Mouse (Mus musculus): Measurements from ENCODE around the gene Hadhb. TPM values are rescaled to one million over a fixed set of nuclear protein-coding genes. Genes with fewer than 3 reads are reported as not detected.

Hadhb gene
- polyA plus RNA-seq, 1 experiment = 193 TPM

DNA sequence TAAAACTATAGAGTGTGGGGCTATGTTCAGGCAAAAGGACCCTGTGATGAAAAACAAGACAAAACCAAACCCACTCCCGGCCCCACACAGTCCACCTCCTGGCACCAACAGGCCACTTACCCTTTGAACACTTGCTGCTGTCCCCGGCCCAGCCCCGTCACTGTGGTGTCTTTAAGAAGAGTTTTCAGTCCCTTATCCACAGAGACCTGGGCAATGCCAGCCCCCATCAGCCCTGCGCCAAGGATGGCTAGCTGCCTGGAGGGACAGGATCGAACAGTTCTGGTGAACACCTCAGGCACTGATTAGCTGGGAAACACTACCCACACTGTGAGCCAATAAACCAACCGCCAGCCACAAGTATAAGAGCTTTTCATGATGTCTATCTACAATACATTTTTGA lies 26.4 kb upstream of the Hadhb start:
- DNase-seq (ENCODE audit: low spot score) = no peak

DNA sequence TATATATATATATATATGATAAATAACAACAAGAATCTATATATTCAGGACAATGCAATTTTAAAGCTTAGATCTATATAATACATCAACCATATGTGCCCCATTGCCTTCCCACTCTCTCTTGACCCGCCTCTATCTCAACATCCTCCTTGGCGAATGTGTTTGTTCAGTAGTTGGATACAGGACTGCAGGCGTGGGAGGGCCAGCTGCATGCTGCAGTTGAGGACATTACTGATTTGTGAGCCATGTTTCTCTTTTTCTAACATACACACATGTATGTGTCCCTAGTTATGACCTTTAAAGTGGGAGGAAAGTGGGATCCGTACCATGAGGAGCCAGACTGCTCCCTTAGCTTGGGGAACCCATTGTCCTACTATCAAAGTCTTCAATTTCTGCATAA lies 23.8 kb upstream of the Hadhb start:
- DNase-seq (ENCODE audit: low spot score) = no peak

DNA sequence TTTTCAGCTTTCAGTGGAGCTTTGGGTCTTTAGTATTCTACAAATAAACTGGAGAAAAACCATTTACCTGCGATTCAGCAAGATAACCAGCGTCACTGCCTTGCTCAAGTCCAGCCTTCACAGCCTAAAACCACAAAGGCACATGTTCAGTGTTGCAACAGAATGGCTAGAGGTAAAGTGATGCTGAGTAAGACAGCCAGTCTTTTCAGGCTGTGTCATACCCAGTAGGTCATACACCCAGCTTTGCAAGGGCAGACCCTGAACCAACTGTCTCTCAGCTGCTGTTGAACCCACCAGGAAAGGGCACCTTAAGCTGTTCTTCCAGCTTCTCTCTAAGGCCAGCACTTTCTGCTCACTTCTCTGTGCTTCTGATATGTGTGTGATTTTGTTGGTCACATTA lies 22.9 kb upstream of the Hadhb start:
- DNase-seq (ENCODE audit: low spot score) = no peak

DNA sequence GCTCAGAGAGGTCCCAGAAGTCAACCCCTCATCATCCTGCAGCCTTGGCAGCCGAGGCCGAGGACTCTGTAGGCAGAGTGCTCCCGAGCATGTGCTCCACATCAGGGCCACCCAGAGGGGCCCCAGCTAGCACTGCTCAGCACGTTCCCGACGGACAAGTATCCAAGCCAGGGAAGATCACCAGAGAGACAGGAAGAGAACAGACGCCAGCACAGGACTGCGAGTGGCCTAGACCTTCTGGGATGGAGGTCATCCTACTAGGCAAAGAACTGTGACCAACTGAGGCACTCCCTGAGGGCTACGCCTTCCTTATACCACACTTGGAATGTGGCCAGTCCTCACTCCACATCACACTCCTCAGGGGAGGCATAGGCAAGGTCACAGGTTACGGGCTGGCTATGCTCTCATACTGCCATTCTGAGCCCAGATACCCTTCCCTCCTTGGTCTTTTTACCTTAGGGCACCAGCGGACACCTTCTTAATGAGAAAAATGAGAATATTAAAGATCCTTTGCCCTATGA lies 19.3 kb upstream of the Hadhb start:
- no peak for DNase-seq (ENCODE audit: low spot score)

DNA sequence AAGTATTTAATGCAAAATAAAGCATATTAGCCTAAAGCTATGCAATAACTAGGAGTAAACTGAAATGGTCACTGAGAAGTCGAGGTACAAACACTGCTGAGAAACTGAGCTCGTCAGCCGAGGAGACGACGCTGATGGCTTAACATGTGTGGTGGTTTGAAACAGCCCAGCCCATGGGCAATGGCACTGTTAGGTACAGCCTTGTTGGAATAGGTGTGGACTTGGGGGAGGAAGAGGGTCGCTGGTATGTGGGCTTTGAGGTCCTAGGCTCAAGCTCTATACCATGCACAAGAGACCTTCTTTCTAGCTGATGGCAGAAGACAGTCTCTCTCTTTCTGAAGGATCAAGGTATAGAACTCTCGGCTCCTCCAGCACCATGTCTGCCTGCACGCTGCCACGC lies 17.8 kb upstream of the Hadhb start:
- DNase-seq (ENCODE audit: low spot score) = no peak

DNA sequence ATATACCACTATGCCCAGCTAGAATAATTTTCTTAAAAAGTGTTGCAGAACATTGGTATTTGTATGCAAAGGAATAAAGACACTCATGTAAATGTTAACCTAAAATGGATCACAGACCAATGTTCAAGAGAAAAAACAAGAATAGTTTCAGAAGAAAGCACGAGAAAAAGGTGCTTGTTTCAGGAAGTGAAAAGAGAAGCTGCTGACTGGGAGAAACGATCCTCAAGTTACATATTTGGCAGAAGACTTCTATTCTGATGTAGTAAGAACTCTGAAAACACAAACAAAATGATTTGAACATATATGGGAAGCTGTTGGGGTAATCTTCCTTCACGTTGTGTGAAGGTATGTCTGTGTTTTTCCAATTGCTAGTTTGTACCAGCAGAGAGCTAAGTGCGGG lies 16.9 kb upstream of the Hadhb start:
- DNase-seq (ENCODE audit: low spot score) = no peak

DNA sequence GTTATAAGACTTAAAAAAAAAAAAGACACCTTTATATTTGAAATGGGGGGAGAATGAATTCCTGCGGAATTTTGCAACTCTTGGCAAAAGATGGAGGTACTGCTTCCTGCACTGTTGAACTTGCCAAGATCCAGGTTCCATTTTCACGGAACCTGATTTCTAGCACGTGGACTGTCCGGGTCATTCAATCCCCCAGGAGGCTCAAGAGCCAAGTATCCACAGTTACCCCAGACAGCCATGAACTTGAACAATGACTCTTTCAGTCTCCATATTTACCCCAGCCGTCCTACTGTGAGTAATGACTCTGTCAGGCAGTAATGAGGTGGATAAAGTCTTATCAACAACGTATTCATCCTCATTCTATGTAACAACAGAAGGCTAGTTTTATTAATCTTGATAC lies 8.5 kb upstream of the Hadhb start:
- no peak for DNase-seq (ENCODE audit: low spot score)

DNA sequence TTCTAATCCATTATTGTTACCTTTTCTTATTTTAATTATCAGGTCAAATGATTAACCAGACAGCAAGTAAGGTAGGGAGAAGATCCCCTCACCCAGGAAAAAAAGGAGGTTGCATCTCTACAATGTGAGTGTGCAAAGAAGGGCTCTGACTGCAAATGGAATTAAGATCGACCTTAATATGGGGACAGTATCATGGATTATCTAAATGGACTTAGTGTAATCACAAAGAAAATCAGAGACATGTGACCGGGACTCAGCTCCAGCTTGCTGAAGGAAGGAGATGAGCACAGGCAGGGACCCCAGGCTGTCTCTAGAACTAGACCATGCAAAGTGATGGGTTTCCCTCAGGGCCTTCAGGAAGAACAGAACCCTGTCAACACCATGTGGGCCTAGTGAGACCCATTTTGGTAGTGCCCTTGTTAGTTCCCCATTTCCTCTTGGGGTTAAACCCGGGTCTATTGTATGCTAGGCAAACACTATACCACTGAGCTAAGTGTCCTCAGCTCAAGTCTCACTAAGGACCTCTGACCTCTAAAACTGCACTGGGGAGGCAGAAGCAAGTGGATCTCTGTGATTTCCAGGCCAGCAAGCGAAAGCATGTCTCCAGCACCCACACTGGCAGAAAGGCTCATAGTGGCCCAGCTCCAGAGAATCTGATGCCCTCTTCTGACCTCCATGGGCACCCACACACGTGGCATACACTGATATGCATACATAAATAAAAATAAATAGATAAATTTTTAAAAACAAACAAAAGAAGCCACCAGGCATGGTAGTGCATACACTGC lies 6.7 kb upstream of the Hadhb start:
- no peak for DNase-seq (ENCODE audit: low spot score)

DNA sequence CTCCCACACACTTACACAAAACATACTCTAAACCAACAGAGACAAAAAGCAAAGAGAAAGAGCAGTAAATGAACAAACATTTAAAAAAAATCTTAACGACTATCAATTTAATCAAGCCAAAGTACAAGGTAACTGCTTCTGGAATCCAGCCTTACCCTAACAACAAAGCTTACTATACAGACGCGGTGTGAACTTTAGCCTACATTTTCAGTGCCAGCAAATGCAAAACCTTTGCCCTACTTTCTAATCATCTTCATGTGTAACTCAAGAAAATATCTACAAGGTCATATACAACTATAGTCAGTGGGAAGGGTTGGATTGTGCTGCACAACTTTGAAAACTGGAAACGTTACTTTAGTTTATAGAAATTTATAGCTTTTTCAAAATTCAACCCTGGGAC lies 3.0 kb upstream of the Hadhb start:
- DNase-seq (ENCODE audit: low spot score) = no peak

DNA sequence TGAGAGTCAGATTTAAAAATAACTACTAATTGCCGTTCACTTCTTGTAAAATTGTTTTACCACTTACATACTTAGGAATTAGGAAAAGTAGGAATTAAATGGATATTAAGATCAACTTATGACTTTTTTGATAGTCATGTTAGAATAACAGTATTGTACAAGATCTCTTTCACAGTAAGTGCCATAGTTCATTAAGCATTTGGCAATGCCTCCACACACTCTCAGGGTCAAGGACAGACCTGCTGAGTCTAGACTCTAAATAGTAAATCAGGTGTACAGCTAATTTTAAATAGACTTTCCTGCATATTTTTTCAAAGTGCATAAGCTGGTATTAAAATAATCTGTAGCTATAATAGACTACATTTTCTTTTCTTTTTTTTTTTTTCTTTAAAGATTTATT lies 2.6 kb upstream of the Hadhb start:
- no peak for DNase-seq (ENCODE audit: low spot score)

DNA sequence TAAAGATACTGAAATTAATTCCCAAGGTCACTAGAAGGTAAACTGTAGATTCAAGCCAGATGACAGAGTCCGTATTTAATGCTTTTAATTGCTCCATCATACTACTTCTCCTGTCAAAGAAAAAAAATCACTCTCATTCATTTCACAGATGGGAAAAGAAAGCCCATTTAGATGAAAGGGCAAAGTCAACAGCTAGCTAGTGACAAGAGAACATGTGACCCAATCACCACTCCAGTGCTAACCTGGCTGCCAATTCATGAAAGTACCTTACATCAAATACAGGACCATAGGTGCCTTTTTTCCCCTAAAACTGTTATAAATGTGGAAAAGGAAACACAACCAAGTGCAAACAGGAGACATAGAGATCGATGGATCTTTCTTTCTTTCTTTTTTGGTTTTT lies 1.8 kb upstream of the Hadhb start:
- no peak for DNase-seq (ENCODE audit: low spot score)

DNA sequence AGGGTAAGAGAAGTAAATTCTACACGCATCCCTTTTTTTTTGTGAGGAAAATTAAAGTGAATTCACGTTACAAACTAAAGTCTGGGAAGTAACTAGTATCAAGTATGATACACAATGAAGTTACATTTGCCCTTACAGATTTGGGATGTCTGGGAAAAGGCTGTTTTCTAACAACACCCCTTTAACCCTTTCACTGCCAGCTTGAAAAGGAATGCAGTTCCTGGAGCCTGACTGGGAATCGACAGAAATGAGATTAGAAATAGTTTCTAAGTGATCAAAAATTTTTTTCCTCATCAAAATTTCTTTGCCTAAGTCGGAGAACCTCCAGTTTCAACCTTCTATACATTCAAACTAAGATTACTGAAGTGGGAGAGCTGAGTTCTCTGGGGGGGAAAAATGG lies 1.0 kb upstream of the Hadhb start:
- DNase-seq (ENCODE audit: low spot score) = no peak

DNA sequence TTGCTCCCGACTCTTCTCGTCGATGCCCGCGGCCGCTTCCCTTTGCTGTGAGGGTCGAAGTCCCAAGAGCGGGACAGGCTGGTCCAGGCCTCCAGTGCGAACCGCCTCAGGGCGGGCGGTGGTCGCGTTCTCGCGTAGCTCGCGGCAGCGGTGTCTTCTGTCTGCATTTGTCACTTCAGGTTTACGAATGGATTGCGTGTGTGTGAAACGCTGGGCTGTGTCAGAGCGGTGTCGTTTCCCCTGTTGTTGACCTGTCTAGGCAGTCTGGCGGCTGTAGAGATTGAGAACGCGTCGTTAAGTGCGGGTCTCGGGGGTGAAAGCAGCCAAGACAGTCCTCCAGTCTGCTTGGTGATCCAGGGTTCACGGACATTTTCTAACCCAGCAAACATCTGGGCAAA lies 346 bp downstream of the Hadhb start:
- no peak for DNase-seq (ENCODE audit: low spot score)

DNA sequence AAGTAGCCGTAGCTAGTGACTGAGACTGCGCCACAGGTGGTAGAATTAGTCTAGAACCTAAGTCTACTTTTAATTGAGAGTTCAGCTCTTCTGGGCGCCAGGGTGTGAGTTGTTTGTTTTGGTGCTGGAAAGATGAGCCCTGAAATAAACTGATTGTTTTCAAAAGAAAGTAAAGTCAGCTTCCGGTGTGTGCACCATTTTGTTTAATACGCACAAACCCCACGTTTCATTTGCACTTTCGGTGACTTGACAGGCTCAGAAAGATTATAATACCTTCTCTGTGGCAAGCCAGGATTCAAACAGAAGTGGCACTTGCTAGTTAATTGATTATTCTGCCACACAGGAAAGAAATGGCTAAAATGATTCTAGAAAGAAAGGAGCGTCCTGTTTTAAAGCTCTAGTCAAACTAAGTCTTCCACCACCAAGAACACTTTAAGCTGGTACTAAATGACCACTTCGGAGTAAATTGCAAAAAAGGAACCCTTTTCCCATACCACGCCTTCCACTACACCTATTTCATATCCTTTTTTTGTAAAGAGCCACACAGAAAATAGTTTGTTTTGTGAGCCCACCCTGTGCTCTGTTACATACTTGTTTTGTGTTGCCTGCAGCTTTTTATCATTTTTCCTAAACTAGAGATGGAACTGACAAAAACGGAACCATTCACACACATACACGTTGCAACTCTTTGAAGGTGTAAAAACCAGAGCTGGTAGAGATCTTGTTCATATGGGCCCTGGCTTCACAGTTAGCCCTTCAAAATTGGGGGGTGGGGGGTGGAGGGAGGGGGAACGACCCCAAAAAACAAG lies 977 bp downstream of the Hadhb start:
- DNase-seq (ENCODE audit: low spot score) = no peak

DNA sequence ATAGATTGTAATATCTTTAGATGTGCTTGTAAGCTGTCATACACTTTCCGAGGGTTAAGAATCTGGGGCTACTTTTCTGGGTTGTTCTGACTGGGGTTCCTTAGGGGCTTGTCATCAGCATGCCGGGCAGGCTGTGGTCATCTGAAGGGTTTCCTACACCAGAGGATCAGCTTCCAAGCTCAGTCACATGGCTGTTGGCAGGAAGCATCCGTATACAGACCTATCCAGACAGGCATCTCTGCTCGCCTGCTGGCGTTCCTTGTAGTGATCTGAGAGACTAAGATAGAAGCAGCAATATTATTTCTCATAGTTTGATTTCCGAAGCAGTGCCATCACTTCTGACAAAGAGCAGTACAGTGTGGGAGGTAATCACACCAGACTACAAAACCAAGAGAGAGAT lies 4.6 kb downstream of the Hadhb start:
- no peak for DNase-seq (ENCODE audit: low spot score)

DNA sequence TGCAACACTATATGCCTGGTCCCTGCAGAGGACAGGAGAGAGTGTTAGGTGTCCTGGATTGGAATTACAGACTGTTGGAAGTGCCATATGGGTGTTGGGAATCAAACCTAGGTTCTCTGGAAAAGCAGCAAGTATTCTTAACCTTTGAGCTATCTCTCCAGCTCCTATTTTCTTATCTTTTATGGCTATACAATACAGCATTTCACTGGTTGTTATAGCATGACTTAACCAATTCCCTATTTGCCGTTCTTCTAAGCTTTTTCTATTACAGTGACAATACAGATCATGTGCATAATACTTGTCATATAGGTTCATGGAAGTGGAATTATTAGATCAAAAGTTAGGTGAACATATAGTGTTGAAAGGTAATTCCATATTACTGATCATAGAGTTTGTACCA lies 6.8 kb downstream of the Hadhb start:
- no peak for DNase-seq (ENCODE audit: low spot score)

DNA sequence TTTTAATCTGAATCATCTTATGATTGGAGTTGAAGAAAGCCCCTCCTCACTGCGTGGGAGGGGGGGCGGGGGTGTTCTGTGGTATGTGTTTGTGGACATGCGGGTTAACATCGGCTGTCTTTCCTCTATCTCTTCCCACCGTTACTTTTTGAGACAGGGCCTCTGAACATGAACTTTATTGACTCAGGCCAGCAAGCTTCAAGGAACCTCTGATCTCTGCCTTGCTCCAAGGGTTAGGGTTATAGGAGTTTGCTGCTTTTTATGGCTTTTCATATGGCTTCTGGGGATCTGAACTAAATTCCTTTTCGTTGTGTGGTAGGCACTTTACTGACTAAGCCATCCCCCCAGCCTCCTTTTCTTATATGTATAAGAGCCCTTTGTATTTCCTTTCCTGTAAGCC lies 7.3 kb downstream of the Hadhb start:
- no peak for DNase-seq (ENCODE audit: low spot score)

DNA sequence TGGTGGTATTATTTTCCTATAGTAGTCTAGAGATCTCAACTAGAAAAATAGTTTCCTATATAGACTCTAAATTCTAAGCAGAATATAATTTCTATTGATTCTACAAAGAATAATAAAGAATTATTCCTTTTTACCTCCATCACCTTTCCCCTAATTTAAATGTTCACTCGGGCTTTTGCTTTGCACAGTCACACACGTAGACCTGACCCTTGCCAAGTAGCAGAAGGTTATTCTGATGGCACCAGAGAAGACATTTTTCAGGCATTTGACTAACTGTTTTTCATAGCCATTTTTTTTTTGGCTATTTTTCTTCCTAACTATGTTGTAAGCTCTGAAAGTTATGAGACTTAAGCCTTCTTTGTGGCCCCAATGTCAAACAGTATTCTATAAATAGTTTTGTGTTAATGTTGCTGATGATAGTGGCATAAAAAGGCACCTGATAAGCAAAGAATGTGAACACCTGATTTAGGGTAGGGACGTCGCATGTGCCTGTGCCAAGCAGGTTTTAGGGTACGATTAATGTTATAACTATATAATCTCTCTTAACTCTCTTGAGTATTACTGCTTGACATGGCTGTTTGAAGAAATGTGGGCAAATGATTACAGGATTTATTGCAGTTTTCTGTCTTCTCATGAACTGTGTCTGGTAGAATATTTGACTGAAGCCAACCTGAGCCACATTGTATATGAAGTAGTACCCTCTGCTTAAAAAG lies 10.3 kb downstream of the Hadhb start:
- DNase-seq (ENCODE audit: low spot score) = no peak

DNA sequence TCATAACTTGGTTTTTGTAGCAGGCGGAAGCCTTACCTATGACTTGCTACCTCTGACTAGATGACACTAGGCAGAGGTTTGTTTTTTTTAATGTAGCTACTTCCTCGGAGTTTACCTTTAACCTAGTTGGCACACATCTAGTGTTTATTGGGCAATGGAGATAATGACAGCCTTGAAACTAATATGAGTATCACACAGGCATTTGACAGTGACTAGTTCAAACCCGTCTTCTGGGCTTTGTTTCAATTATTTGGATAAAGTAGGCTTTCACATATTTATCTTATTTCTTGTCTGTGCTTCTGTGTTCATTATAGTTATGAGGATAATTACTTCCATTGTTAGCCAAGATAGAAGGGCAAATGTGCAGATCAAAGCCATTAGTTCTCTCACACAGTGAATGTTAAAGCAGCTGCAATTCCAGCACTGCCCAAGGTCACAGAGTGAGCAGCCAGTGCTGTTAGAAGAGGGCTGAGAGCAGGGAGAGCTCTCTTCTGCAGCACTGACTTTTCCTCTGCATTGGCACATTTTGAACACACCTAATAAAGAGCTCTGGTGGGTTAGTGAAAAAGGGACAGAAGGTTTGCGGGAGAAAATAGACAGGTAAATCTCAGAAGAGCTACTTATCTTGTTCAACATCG lies 15.4 kb downstream of the Hadhb start:
- DNase-seq (ENCODE audit: low spot score) = no peak

DNA sequence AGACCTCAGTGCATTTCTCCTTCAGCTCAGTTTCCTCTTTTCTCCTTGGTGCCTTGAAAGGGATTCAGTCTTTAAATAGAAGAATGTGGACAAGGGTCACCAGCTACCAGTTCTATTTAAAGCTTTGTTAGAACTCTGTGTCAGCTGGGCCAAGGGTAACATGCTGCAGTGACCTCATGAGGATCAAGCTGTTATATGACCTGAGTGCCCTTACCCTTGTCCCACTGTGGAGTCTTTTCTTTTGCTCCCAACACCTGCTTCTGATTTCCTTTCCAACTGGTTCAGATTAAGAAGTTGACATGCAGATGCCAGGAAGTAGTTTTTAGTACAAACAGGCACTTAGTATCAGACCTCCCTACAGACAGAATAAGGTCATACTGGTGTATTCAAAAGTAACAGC lies 17.1 kb downstream of the Hadhb start:
- no peak for DNase-seq (ENCODE audit: low spot score)

DNA sequence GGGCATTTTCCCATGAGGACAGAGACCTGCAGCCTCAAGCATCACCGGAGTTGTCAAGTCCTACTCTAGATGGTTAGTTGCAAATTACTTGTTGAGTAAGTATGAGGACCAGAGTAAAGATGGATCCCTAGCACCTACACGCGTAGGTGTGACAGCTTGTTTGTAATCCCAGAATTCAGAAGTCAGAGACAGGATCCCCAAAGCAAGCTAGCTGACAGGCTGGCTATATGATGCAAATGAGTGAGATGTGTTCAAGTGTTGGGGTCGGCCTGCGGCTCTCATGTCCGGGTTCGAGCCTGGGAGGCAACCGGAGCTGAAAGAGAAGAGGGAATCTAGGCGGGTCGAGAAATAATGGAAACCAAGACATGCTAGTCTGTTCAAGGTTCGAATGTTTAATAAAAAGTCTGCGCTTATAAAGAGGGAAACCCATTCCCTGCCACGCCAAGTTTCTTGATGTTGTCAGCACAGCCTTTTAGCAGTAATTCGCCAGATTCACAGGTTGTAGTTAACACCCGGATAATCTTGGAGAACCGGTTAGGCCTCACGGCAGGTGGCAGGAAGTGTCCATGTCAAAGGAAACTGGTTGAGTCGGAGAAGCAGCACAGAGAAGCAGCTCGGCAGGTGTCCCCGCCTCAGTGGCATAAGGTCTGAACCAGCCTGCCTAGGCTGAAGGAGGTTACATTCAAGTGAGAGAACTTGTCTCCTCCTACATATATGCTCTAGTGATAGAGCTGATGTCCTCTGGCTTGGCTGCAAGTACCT lies 18.1 kb downstream of the Hadhb start:
- DNase-seq (ENCODE audit: low spot score) = no peak
